13 mouse cellular contexts compared by ENCODE assay signal in genomic region chr5:90700178-90700577, GRCm38 (mm10). TPM values are rescaled to one million over a fixed set of nuclear protein-coding genes. Genes with fewer than 3 reads are reported as not detected.
"Had no signal": no experiment of that assay in that cellular context is flagged by ENCODE, and none has a peak within 500 bp of the region (broad histone marks: within the 10 kb centered on the region; RNA-seq: fewer than 3 reads in every experiment).

No protein-coding gene starts in this region.

- H3K9ac ChIP-seq: limb, embryonic 12.5 days; liver, embryonic 12.5 days; lung, embryonic 15.5 days; neural tube, embryonic 15.5 days had no signal

- H3K4me1 ChIP-seq: limb, embryonic 12.5 days; liver, embryonic 12.5 days; lung, embryonic 15.5 days; neural tube, embryonic 15.5 days had no signal

- H3K27ac ChIP-seq: limb, embryonic 12.5 days; liver, embryonic 12.5 days; lung, embryonic 15.5 days; neural tube, embryonic 15.5 days; stomach, postnatal 0 days had no signal

- DNase-seq: kidney, adult 11 months; kidney, adult 9 months; kidney, postnatal 10 days; layer of hippocampus, adult 9-11 months; midbrain, embryonic 14.5 days; thymus, postnatal 4 days had no signal

- H3K27me3 ChIP-seq: limb, embryonic 12.5 days; liver, embryonic 12.5 days; lung, embryonic 15.5 days; neural tube, embryonic 15.5 days had no signal

- H3K36me3 ChIP-seq: limb, embryonic 12.5 days; liver, embryonic 12.5 days; lung, embryonic 15.5 days; neural tube, embryonic 15.5 days had no signal

- H3K4me3 ChIP-seq: limb, embryonic 12.5 days; liver, embryonic 12.5 days; lung, embryonic 15.5 days; myocyte; neural tube, embryonic 15.5 days had no signal

- H3K9me3 ChIP-seq: limb, embryonic 12.5 days; liver, embryonic 12.5 days; lung, embryonic 15.5 days; neural tube, embryonic 15.5 days had no signal

- ATAC-seq: liver, embryonic 12.5 days had no signal

- H3K4me2 ChIP-seq: limb, embryonic 12.5 days; liver, embryonic 12.5 days; lung, embryonic 15.5 days; neural tube, embryonic 15.5 days had no signal

RNA-seq across cellular contexts. Expression of gene Cxcl5, which starts 59.0 kb away (rescaled TPM):
- total RNA-seq: megakaryocyte-erythroid progenitor cell, adult 5-6 weeks had no signal
- polyA plus RNA-seq: limb, embryonic 12.5 days; lung, embryonic 15.5 days; midbrain, embryonic 14.5 days had no signal

RNA-seq across cellular contexts. Expression of gene Rassf6, which starts 59.7 kb away (rescaled TPM):
- total RNA-seq: megakaryocyte-erythroid progenitor cell, adult 5-6 weeks had no signal
- polyA plus RNA-seq: myocyte had no signal
